Comparison of ENCODE assay signal across 32 mouse cellular contexts in the genomic region with DNA sequence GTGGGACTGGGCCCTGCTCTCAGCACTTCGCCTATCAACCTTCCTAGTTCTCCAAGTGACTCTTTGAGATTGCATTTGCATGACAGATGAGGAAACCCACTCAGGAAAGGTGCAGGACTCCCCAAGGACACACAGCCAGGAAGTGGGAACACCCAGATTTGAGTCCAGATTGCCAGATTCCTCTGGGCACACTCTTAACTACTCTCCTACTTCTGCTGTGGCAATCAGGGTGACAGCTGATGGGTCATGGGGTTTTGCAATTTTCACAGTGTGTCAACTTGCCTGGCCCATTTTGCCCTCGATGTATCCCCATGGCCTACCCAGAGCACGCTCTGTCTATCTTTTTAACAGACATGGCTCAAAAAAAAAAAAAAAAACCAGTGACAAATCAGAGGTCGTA. TPM values are rescaled to one million over a fixed set of nuclear protein-coding genes. Genes with fewer than 3 reads are reported as not detected.
DNase-seq lines count a peak whose midpoint lies in the region; ATAC-seq and TF ChIP-seq lines count a peak whose summit lies in the region.
"Had no signal": no experiment of that assay in that cellular context is flagged by ENCODE, and none has a peak within 500 bp of the region (broad histone marks: within the 10 kb centered on the region; RNA-seq: fewer than 3 reads in every experiment).

No protein-coding gene starts in this region.

- no peaks in the 10 kb centered on the region for H3K9me3 ChIP-seq in liver, postnatal 0 days (ENCODE audit: low read length)
- no peaks in the 10 kb centered on the region for H3K9me3 ChIP-seq in liver, embryonic 11.5 days (ENCODE audit: control insufficient read depth, low read length)
- H3K9me3 ChIP-seq: hindbrain, embryonic 10.5 days; hindbrain, embryonic 15.5 days; kidney, embryonic 15.5 days; limb, embryonic 13.5 days; neural tube, embryonic 13.5 days had no signal

- no peak overlapping the region; the same call in 1 of the 2 replicates for H3K27ac ChIP-seq in heart, adult 2 months
- H3K27ac ChIP-seq in liver, postnatal 0 days (ENCODE audit: low read depth) = peak overlapping the region; percentile 76
- H3K27ac ChIP-seq in liver, embryonic 11.5 days (ENCODE audit: low read depth, low read length) = no peak overlapping the region
- H3K27ac ChIP-seq: hindbrain, embryonic 15.5 days; kidney, embryonic 15.5 days; left cerebral cortex, adult 2 months; limb, embryonic 13.5 days; liver, embryonic 14.5 days; neural tube, embryonic 13.5 days had no signal

- WGBS in heart, adult 2 months = 63% methylated on average over 4 of the region's 4 CpGs
- 59% methylated on average over 4 of the region's 4 CpGs for WGBS in liver, postnatal 0 days (ENCODE audit: insufficient replicate concordance)
- 63% methylated on average over 4 of the region's 4 CpGs for WGBS in liver, embryonic 11.5 days

- no peak overlapping the region for H3K4me2 ChIP-seq in liver, postnatal 0 days (ENCODE audit: low read depth, low read length)
- no peak overlapping the region for H3K4me2 ChIP-seq in liver, embryonic 11.5 days
- H3K4me2 ChIP-seq: kidney, embryonic 15.5 days; limb, embryonic 13.5 days; lung, embryonic 14.5 days; midbrain, embryonic 11.5 days; neural tube, embryonic 13.5 days had no signal

- peaks cover 10% of the 10 kb centered on the region for H3K4me1 ChIP-seq in heart, adult 2 months (ENCODE audit: control insufficient read depth, insufficient read depth, low read length)
- H3K4me1 ChIP-seq in liver, postnatal 0 days (ENCODE audit: insufficient read depth) = peaks cover 35% of the 10 kb centered on the region
- no peaks in the 10 kb centered on the region for H3K4me1 ChIP-seq in liver, embryonic 11.5 days (replicated peaks; ENCODE audit: control insufficient read depth, insufficient read depth, low read length)

- DNase-seq in heart, adult 2 months = no peak
- DNase-seq in heart, postnatal 10 days = no peak
- DNase-seq in liver, postnatal 0 days = peak; percentile 49
- DNase-seq in liver, embryonic 11.5 days (ENCODE audit: low spot score) = no peak
- peak; percentile 3 for DNase-seq in adipocyte (ENCODE audit: low spot score)
- no peak for DNase-seq in ovary, adult 18-20 months (ENCODE audit: low spot score)
- DNase-seq in left cerebral cortex, postnatal 36 days (ENCODE audit: low spot score in 2 of 2) = no peak
- DNase-seq: cerebellum, adult 9-10 months; cerebellum, postnatal 36 days; gastrocnemius, postnatal 10 days; kidney, adult 18-20 months; lung, embryonic 14.5 days; lung, postnatal 14 days had no signal

- no peak overlapping the region for H3K9ac ChIP-seq in heart, adult 2 months (ENCODE audit: low read depth, low read length)
- H3K9ac ChIP-seq in liver, postnatal 0 days (replicated peaks) = no peak overlapping the region
- no peak overlapping the region for H3K9ac ChIP-seq in liver, embryonic 11.5 days (ENCODE audit: low read depth, low read length)
- H3K9ac ChIP-seq: hindbrain, embryonic 15.5 days; kidney, embryonic 15.5 days; limb, embryonic 13.5 days; liver, embryonic 14.5 days; lung, embryonic 14.5 days; neural tube, embryonic 13.5 days had no signal

- no peaks in the 10 kb centered on the region for H3K27me3 ChIP-seq in heart, adult 2 months (ENCODE audit: control insufficient read depth, insufficient read depth, low read length)
- peaks cover 11% of the 10 kb centered on the region for H3K27me3 ChIP-seq in liver, postnatal 0 days (ENCODE audit: insufficient read depth, low read length)
- H3K27me3 ChIP-seq in liver, embryonic 11.5 days (replicated peaks; ENCODE audit: control insufficient read depth, insufficient read depth, low read length) = peaks cover 21% of the 10 kb centered on the region
- H3K27me3 ChIP-seq: CH12.LX had no signal

- TF ChIP-seq EP300 in heart, adult 2 months (IDR thresholded peaks at IDR 0.05; ENCODE audit: insufficient read depth, low read depth, low read length) = 0 out of 2 replicates have a peak, but pooled peaks have one; percentile 7
- TF ChIP-seq EP300 in liver, postnatal 0 days (IDR thresholded peaks at IDR 0.05; ENCODE audit: low read depth) = no peak

- H3K36me3 ChIP-seq in heart, adult 2 months (ENCODE audit: control insufficient read depth, insufficient read depth, low read length) = peaks cover 2% of the 10 kb centered on the region; the same call in 1 of the 2 replicates
- H3K36me3 ChIP-seq in liver, postnatal 0 days (replicated peaks; ENCODE audit: insufficient read depth, low read length) = no peaks in the 10 kb centered on the region
- no peaks in the 10 kb centered on the region for H3K36me3 ChIP-seq in liver, embryonic 11.5 days (ENCODE audit: control insufficient read depth, insufficient read depth, low read length)
- H3K36me3 ChIP-seq: G1E; hindbrain, embryonic 10.5 days; hindbrain, embryonic 15.5 days; kidney, embryonic 15.5 days; limb, embryonic 13.5 days; neural tube, embryonic 13.5 days had no signal

- H3K79me2 ChIP-seq in heart, adult 2 months (replicated peaks; ENCODE audit: control insufficient read depth, insufficient read depth, low read length) = no peaks in the 10 kb centered on the region

- TF ChIP-seq POLR2A in heart, adult 2 months (IDR thresholded peaks at IDR 0.05; ENCODE audit: insufficient read depth, low read depth, low read length) = no peak

- no peak for TF ChIP-seq CTCF in heart, adult 2 months (IDR thresholded peaks at IDR 0.05)
- no peak for TF ChIP-seq CTCF in liver, postnatal 0 days (IDR thresholded peaks at IDR 0.05; ENCODE audit: low read depth)

- ATAC-seq in liver, postnatal 0 days = peak; percentile 65
- ATAC-seq in liver, embryonic 11.5 days (replicated peaks; ENCODE audit: low FRiP score) = no peak
- ATAC-seq in megakaryocyte, adult 5-6 weeks (ENCODE audit: poor library complexity, severe bottlenecking) = peak; percentile 19; the same call in 1 of the 2 replicates
- ATAC-seq: forebrain, embryonic 16.5 days; inflammation-experienced regulatory T-cells, adult 6 months; midbrain, embryonic 16.5 days had no signal

- H3K4me3 ChIP-seq in heart, adult 2 months = no peak overlapping the region
- H3K4me3 ChIP-seq in liver, postnatal 0 days (ENCODE audit: low read depth, low read length) = no peak overlapping the region
- no peak overlapping the region for H3K4me3 ChIP-seq in liver, embryonic 11.5 days (ENCODE audit: low read depth, low read length)
- H3K4me3 ChIP-seq: hindbrain, embryonic 10.5 days; hindbrain, embryonic 15.5 days; kidney, embryonic 15.5 days; left cerebral cortex, adult 2 months; limb, embryonic 13.5 days; myocyte; neural tube, embryonic 13.5 days had no signal

- intact Hi-C loops in heart, adult 2 months (cut with DNase I) = no loop called here
- intact Hi-C loops in heart, postnatal 10 days (cut with DNase I) = loop anchor here (5.0 kb wide), 1 partner anchor 41 kb away; no protein-coding TSS in a partner anchor
- intact Hi-C loops in left cerebral cortex, postnatal 36 days (cut with DNase I) = no loop called here

RNA-seq across cellular contexts. Expression of a gene that starts 15.8 kb away (rescaled TPM):
- total RNA-seq in heart, adult 2 months (2021) = not detected
- polyA plus RNA-seq in heart, adult 2 months (2012; rRNA removed) = not detected in 2 replicates
- not detected for total RNA-seq in heart, postnatal 10 days (2021)
- polyA plus RNA-seq in liver, postnatal 0 days (2015; fragmentation: Nextera tagmentation; extraction: Ambion mirVana) = not detected in 2 replicates
- polyA plus RNA-seq in liver, embryonic 11.5 days (2014; fragmentation: Nextera tagmentation; extraction: Ambion mirVana) = not detected in 2 replicates
- total RNA-seq in megakaryocyte, adult 5-6 weeks (2015) = not detected in 2 replicates
- not detected in 2 replicates for total RNA-seq in megakaryocyte, adult 5-6 weeks (2017)
- total RNA-seq in left cerebral cortex, postnatal 36 days (2021) = 1 to 10 TPM; 1.6 to 2.5 TPM
- total RNA-seq: CH12.LX; gastrocnemius, postnatal 10 days; heart, adult 18-20 months had no signal
- polyA plus RNA-seq: C2C12; G1E; heart, embryonic 16.5 days; inflammation-experienced regulatory T-cells, adult 6 months; kidney, embryonic 15.5 days; liver, embryonic 14.5 days; myocyte; stomach, embryonic 14.5 days had no signal

RNA-seq across cellular contexts. Expression of a gene that starts 29.2 kb away (rescaled TPM):
- 100 to 1,000 TPM; 419 to 533 TPM for total RNA-seq in heart, adult 2 months (2021)
- polyA plus RNA-seq in heart, adult 2 months (2012; rRNA removed) = 505 and 541 TPM in 2 replicates
- 100 to 1,000 TPM; 406 to 430 TPM for total RNA-seq in heart, postnatal 10 days (2021)
- polyA plus RNA-seq in liver, postnatal 0 days (2015; fragmentation: Nextera tagmentation; extraction: Ambion mirVana) = 5.7 and 5.9 TPM in 2 replicates
- polyA plus RNA-seq in liver, embryonic 11.5 days (2014; fragmentation: Nextera tagmentation; extraction: Ambion mirVana) = 1.2 and 2.8 TPM in 2 replicates
- total RNA-seq in megakaryocyte, adult 5-6 weeks (2015) = 0.11 and 0.27 TPM in 2 replicates
- 0.33 TPM in 1 of 2 replicates, not detected in the other for total RNA-seq in megakaryocyte, adult 5-6 weeks (2017)
- total RNA-seq in left cerebral cortex, postnatal 36 days (2021) = 1 to 10 TPM; 2.8 to 4.0 TPM
- polyA plus RNA-seq: G1E had no signal

Comparison
In these comparisons a context has a peak if more than half of its experiments do, and no peak if none do; other contexts are left out.
1. DNase-seq: peak in liver, postnatal 0 days (single experiment) and adipocyte (single experiment); none in heart, adult 2 months (0 of 2), heart, postnatal 10 days (0 of 2), liver, embryonic 11.5 days (single experiment), ovary, adult 18-20 months (single experiment) and left cerebral cortex, postnatal 36 days (0 of 2).
2. RNA of a gene that starts 29.2 kb away (total RNA-seq): 419 to 533 TPM in heart, adult 2 months and 406 to 430 TPM in heart, postnatal 10 days; 2.8 to 4.0 TPM in left cerebral cortex, postnatal 36 days and 0.11 to 0.33 TPM in megakaryocyte, adult 5-6 weeks; every median in the first group is over 10 times any median in the second.